Mouse (Mus musculus): Measurements from ENCODE around the gene Cntn5. TPM values are rescaled to one million over a fixed set of nuclear protein-coding genes. Genes with fewer than 3 reads are reported as not detected.

Gene Cntn5
- polyA plus RNA-seq (2017; shearing (Covaris generic)) = under 1 TPM in 1 of 3 experiments, not detected in 2; 0.66 TPM

GRCm38 (mm10) chr9:10904616-10905363, at the start of gene Cntn5:
Gene Cntn5 (minus strand): TSS chr9:10904775.
- no peak for ATAC-seq

- no peak for ATAC-seq
These were observed 45.9 kb upstream of the Cntn5 start for GRCm38 (mm10) chr9:10950470-10950869.

GRCm38 (mm10) chr9:10909573-10909972, 5.0 kb upstream of the Cntn5 start:
- ATAC-seq = peak; percentile 65

- no peak for ATAC-seq
These were observed 1.1 kb upstream of the Cntn5 start for GRCm38 (mm10) chr9:10905696-10906095.

GRCm38 (mm10) chr9:10879758-10880157, 24.8 kb downstream of the Cntn5 start:
- no peak for ATAC-seq

- no peak for ATAC-seq
These were observed 30.7 kb downstream of the Cntn5 start for GRCm38 (mm10) chr9:10873881-10874280.

GRCm38 (mm10) chr9:10856204-10856892, 48.2 kb downstream of the Cntn5 start:
- no peak for ATAC-seq

GRCm38 (mm10) chr9:10816711-10817110, 87.9 kb downstream of the Cntn5 start:
- no peak for ATAC-seq

- no peak for ATAC-seq
These were observed 107.4 kb downstream of the Cntn5 start for GRCm38 (mm10) chr9:10797158-10797557.

- ATAC-seq = no peak
These were observed 109.5 kb downstream of the Cntn5 start for GRCm38 (mm10) chr9:10795102-10795501.

GRCm38 (mm10) chr9:10731878-10732277, 172.7 kb downstream of the Cntn5 start:
- ATAC-seq = no peak

GRCm38 (mm10) chr9:10724191-10724590, 180.4 kb downstream of the Cntn5 start:
- no peak for ATAC-seq

- no peak for ATAC-seq
These were observed 182.5 kb downstream of the Cntn5 start for GRCm38 (mm10) chr9:10722121-10722520.

- ATAC-seq = no peak
These were observed 185.6 kb downstream of the Cntn5 start for GRCm38 (mm10) chr9:10718986-10719385.

- no peak for ATAC-seq
These were observed 190.9 kb downstream of the Cntn5 start for GRCm38 (mm10) chr9:10713641-10714040.

- no peak for ATAC-seq
These were observed 222.9 kb downstream of the Cntn5 start for GRCm38 (mm10) chr9:10681646-10682045.

- ATAC-seq = no peak
These were observed 223.4 kb downstream of the Cntn5 start for GRCm38 (mm10) chr9:10681181-10681580.

- ATAC-seq = no peak
These were observed 235.9 kb downstream of the Cntn5 start for GRCm38 (mm10) chr9:10668676-10669075.

GRCm38 (mm10) chr9:10667438-10667837, 237.1 kb downstream of the Cntn5 start:
- ATAC-seq = no peak

- ATAC-seq = no peak
These were observed 238.8 kb downstream of the Cntn5 start for GRCm38 (mm10) chr9:10665756-10666155.

GRCm38 (mm10) chr9:10663101-10663500, 241.5 kb downstream of the Cntn5 start:
- no peak for ATAC-seq

GRCm38 (mm10) chr9:10659478-10659877, 245.1 kb downstream of the Cntn5 start:
- ATAC-seq = no peak

GRCm38 (mm10) chr9:10658086-10658485, 246.5 kb downstream of the Cntn5 start:
- ATAC-seq = no peak

GRCm38 (mm10) chr9:10657144-10657748, 247.3 kb downstream of the Cntn5 start:
- ATAC-seq = no peak
